Mouse (Mus musculus) CD4-positive, CD25-positive, alpha-beta regulatory T cell, adult 2 months (primary cell): Measurements from ENCODE around the gene Olfr1461.

ENCODE experiments used
- DNase-seq: peaks from one replicate; pipeline ENCODE4 v3.0.0-alpha.2; 2012; ENCODE audit warnings: low read depth, low spot score

The Olfr1461 gene

DNA sequence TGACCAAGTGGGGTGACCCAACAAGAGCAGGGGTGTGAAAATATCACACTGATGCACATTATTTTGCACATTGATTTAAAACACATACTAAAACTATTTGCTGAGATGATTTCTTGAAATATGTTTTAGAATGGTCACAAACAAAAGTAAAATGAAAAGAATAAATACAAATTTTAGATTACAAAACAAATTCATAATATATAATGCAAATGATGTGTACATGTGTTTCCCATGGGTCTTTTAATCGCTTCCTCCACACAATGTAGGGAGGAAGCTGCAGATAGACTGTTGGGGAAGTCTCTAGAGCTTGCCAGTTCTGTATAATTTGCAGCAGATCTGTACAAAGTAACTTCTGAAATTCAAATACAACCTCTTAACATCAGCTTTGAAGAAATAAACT, at the start of gene Olfr1461:
Gene Olfr1461 (plus strand): TSS at position 301 of the 400 bp plus-strand sequence.
- no peak for DNase-seq

DNA sequence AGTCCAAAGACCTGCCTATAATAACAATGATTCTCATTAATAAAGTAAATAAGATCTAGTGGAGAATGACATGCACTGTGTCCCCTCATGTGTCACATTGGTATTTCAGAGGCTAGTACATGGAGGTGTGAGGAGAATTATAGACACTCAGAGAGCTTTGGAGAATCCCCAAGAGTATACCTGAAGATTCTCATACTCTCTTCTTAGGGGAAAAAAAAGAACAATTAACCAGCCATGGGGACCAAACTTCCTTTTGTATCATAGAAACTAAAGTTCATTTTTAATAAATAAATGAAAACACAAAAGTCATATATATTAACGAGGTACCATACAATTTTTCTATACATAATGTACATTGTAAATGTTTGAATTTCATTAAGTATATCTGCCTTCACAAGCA, 13.4 kb upstream of the Olfr1461 start, which contains the start of gene Olfr1459:
Gene Olfr1459 (minus strand): TSS at position 101 of the 400 bp plus-strand sequence.
- no peak for DNase-seq

DNA sequence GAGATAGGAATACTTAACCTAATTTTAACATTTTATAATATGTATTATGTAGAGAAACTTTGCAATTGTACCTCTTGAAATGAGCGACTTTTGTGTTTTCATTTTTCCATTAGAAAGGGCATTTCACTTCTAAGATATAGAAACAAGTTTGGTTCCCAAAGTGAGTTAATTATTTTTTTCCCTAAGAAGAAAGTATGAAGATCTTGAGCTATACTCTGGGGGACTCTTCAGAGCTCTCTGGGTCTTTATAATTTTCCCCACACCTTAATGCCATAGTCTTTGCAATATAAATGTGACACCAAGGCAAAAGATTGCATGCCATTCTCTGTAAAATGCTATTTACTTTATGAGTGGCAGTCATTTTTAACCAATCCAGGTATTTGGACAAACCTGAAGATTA, 22.6 kb downstream of the Olfr1461 start, which contains the start of gene Olfr1462:
Gene Olfr1462 (plus strand): TSS at position 301 of the 400 bp plus-strand sequence.
- no peak for DNase-seq
